Mouse (Mus musculus): ENCODE results near the gene Nol12. TPM values are rescaled to one million over a fixed set of nuclear protein-coding genes. Genes with fewer than 3 reads are reported as not detected.

Nol12 gene
- polyA plus RNA-seq, 1 experiment from 2014 or later: 63.2 TPM

GRCm38 (mm10) chr15:78931577-78931976, 3.2 kb upstream of the Nol12 start:
- 30% methylated on average over 3 of the region's 3 CpGs for WGBS
- H3K9me3 ChIP-seq (replicated peaks): no peaks in the 10 kb centered on the region
- H3K27ac ChIP-seq (replicated peaks): no peak overlapping the region
- H3K4me2 ChIP-seq: no peak overlapping the region
- H3K27me3 ChIP-seq (replicated peaks): 0 out of 2 replicates have a peak, but pooled peaks cover 3% of the 10 kb centered on the region
- no peak for ATAC-seq (ENCODE audit: low FRiP score)
- H3K9ac ChIP-seq (replicated peaks): no peak overlapping the region
- peaks cover 36% of the 10 kb centered on the region for H3K4me1 ChIP-seq
- no peaks in the 10 kb centered on the region for H3K36me3 ChIP-seq
- H3K4me3 ChIP-seq (replicated peaks): no peak overlapping the region

GRCm38 (mm10) chr15:78936403-78936802, 1.7 kb downstream of the Nol12 start:
- 0 out of 2 replicates have a peak overlapping the region, but pooled peaks have one; percentile 68 for H3K4me2 ChIP-seq

GRCm38 (mm10) chr15:78937311-78937710, 2.6 kb downstream of the Nol12 start:
- Histone ChIP-seq H3K9me3 (replicated peaks) (no peaks in the 10 kb centered on the region), H3K4me1 (peaks cover 26% of the 10 kb centered on the region), H3K27ac (replicated peaks) (no peak overlapping the region), H3K27me3 (replicated peaks) (no peaks in the 10 kb centered on the region), H3K9ac (replicated peaks) (peak overlapping the region; percentile 20; the same call in 1 of the 2 replicates), H3K4me2 (no peak overlapping the region), H3K36me3 (peaks cover 48% of the 10 kb centered on the region), H3K4me3 (replicated peaks) (no peak overlapping the region)
- 86% methylated on average over 10 of the region's 10 CpGs for WGBS
- no peak for ATAC-seq (ENCODE audit: low FRiP score)

More at GRCm38 (mm10) chr15:78936403-78936802, 1.7 kb downstream of the Nol12 start:
- H3K27ac ChIP-seq (replicated peaks): no peak overlapping the region
- no peak overlapping the region for H3K4me3 ChIP-seq (replicated peaks)
- ATAC-seq (ENCODE audit: low FRiP score): no peak
- no peaks in the 10 kb centered on the region for H3K27me3 ChIP-seq (replicated peaks)
- H3K36me3 ChIP-seq: peaks cover 42% of the 10 kb centered on the region
- H3K9me3 ChIP-seq (replicated peaks): no peaks in the 10 kb centered on the region
- H3K4me1 ChIP-seq: peaks cover 26% of the 10 kb centered on the region
- WGBS: 91% methylated on average over 12 of the region's 12 CpGs
- no peak overlapping the region for H3K9ac ChIP-seq (replicated peaks)

GRCm38 (mm10) chr15:78937963-78938362, 3.2 kb downstream of the Nol12 start:
- no peak for ATAC-seq (ENCODE audit: low FRiP score)
- no peaks in the 10 kb centered on the region for H3K9me3 ChIP-seq (replicated peaks)
- no peak overlapping the region for H3K4me3 ChIP-seq (replicated peaks)
- peaks cover 30% of the 10 kb centered on the region for H3K4me1 ChIP-seq
- WGBS: 72% methylated on average over 2 of the region's 2 CpGs
- no peak overlapping the region for H3K27ac ChIP-seq (replicated peaks)
- H3K4me2 ChIP-seq: no peak overlapping the region
- H3K27me3 ChIP-seq (replicated peaks): no peaks in the 10 kb centered on the region
- peaks cover 48% of the 10 kb centered on the region for H3K36me3 ChIP-seq
- H3K9ac ChIP-seq (replicated peaks): no peak overlapping the region; the same call in 1 of the 2 replicates

- no peak overlapping the region for H3K4me3 ChIP-seq (replicated peaks)
- WGBS: 95% methylated on average over 13 of the region's 13 CpGs
- H3K4me1 ChIP-seq: peaks cover 27% of the 10 kb centered on the region
- no peak for ATAC-seq (ENCODE audit: low FRiP score)
- peaks cover 48% of the 10 kb centered on the region for H3K36me3 ChIP-seq
- H3K9me3 ChIP-seq (replicated peaks): no peaks in the 10 kb centered on the region
- no peak overlapping the region for H3K9ac ChIP-seq (replicated peaks)
- no peak overlapping the region for H3K27ac ChIP-seq (replicated peaks)
- H3K4me2 ChIP-seq: no peak overlapping the region
- H3K27me3 ChIP-seq (replicated peaks): no peaks in the 10 kb centered on the region
Measured at GRCm38 (mm10) chr15:78940325-78940724, 5.6 kb downstream of the Nol12 start.

- WGBS: 3% methylated on average over 9 of the region's 9 CpGs
- peak; percentile 40 for ATAC-seq (ENCODE audit: low FRiP score)
- Histone ChIP-seq H3K4me1 (peaks cover 18% of the 10 kb centered on the region), H3K27ac (replicated peaks) (peak overlapping the region; percentile 61; the same call in 1 of the 2 replicates), H3K36me3 (peaks cover 41% of the 10 kb centered on the region), H3K9ac (replicated peaks) (peak overlapping the region; percentile 41; the same call in 1 of the 2 replicates), H3K27me3 (replicated peaks) (0 out of 2 replicates have a peak, but pooled peaks cover 3% of the 10 kb centered on the region), H3K9me3 (replicated peaks) (no peaks in the 10 kb centered on the region), H3K4me2 (peak overlapping the region; percentile 57), H3K4me3 (replicated peaks) (peak overlapping the region; percentile 31)
Measured at GRCm38 (mm10) chr15:78942663-78943062, 7.9 kb downstream of the Nol12 start.

- Histone ChIP-seq H3K27me3 (replicated peaks) (0 out of 2 replicates have a peak, but pooled peaks cover 3% of the 10 kb centered on the region), H3K9ac (replicated peaks) (no peak overlapping the region), H3K27ac (replicated peaks) (no peak overlapping the region), H3K36me3 (peaks cover 8% of the 10 kb centered on the region; the same call in 1 of the 2 replicates), H3K4me3 (replicated peaks) (no peak overlapping the region), H3K4me2 (no peak overlapping the region), H3K9me3 (replicated peaks) (no peaks in the 10 kb centered on the region), H3K4me1 (peaks cover 31% of the 10 kb centered on the region)
- no peak for ATAC-seq (ENCODE audit: low FRiP score)
- WGBS: 75% methylated on average over 7 of the region's 7 CpGs
Measured at GRCm38 (mm10) chr15:78946232-78946631, 11.5 kb downstream of the Nol12 start.

GRCm38 (mm10) chr15:78947657-78948056, 12.9 kb downstream of the Nol12 start, which contains the start of gene Triobp:
TSS of gene Triobp (plus strand) at chr15:78947724.
- Histone ChIP-seq H3K9ac (replicated peaks) (peak within 1 kb of the TSS; percentile 67), H3K27ac (replicated peaks) (peak within 1 kb of the TSS; percentile 78), H3K4me2 (peak within 1 kb of the TSS; percentile 73), H3K9me3 (replicated peaks) (no peaks in the 10 kb centered on the region), H3K36me3 (peaks cover 8% of the 10 kb centered on the region; the same call in 1 of the 2 replicates), H3K4me1 (peaks cover 28% of the 10 kb centered on the region), H3K27me3 (replicated peaks) (0 out of 2 replicates have a peak, but pooled peaks cover 3% of the 10 kb centered on the region), H3K4me3 (replicated peaks) (peak within 1 kb of the TSS; percentile 65)
- WGBS: 2% methylated on average over 24 of the region's 24 CpGs
- ATAC-seq (ENCODE audit: low FRiP score): peak; percentile 95

GRCm38 (mm10) chr15:78948152-78948725, 13.5 kb downstream of the Nol12 start:
- H3K9me3 ChIP-seq (replicated peaks): no peaks in the 10 kb centered on the region
- H3K4me2 ChIP-seq: peak overlapping the region; percentile 73
- peak; percentile 54; the same call in 1 of the 2 replicates for ATAC-seq (ENCODE audit: low FRiP score)
- 0 out of 2 replicates have a peak, but pooled peaks cover 3% of the 10 kb centered on the region for H3K27me3 ChIP-seq (replicated peaks)
- peaks cover 24% of the 10 kb centered on the region for H3K4me1 ChIP-seq
- peak overlapping the region; percentile 65 for H3K4me3 ChIP-seq (replicated peaks)
- peaks cover 8% of the 10 kb centered on the region; the same call in 1 of the 2 replicates for H3K36me3 ChIP-seq
- H3K9ac ChIP-seq (replicated peaks): peak overlapping the region; percentile 67
- 2% methylated on average over 11 of the region's 11 CpGs for WGBS
- H3K27ac ChIP-seq (replicated peaks): peak overlapping the region; percentile 78

- Histone ChIP-seq H3K9ac (replicated peaks) (peak overlapping the region; percentile 67; the same call in 1 of the 2 replicates), H3K27me3 (replicated peaks) (0 out of 2 replicates have a peak, but pooled peaks cover 3% of the 10 kb centered on the region), H3K4me1 (peaks cover 24% of the 10 kb centered on the region), H3K9me3 (replicated peaks) (no peaks in the 10 kb centered on the region), H3K27ac (replicated peaks) (no peak overlapping the region), H3K4me3 (replicated peaks) (peak overlapping the region; percentile 65), H3K36me3 (peaks cover 8% of the 10 kb centered on the region; the same call in 1 of the 2 replicates), H3K4me2 (peak overlapping the region; percentile 73)
- no peak for ATAC-seq (ENCODE audit: low FRiP score)
- WGBS: 96% methylated on average over 3 of the region's 3 CpGs
Measured at GRCm38 (mm10) chr15:78948883-78949282, 14.2 kb downstream of the Nol12 start.

GRCm38 (mm10) chr15:78955663-78956062, 20.9 kb downstream of the Nol12 start:
- 0 out of 2 replicates have a peak, but pooled peaks cover 4% of the 10 kb centered on the region for H3K4me1 ChIP-seq
- H3K9ac ChIP-seq (replicated peaks): no peak overlapping the region
- ATAC-seq (ENCODE audit: low FRiP score): no peak
- peaks cover 36% of the 10 kb centered on the region for H3K36me3 ChIP-seq
- no peaks in the 10 kb centered on the region for H3K9me3 ChIP-seq (replicated peaks)
- 69% methylated on average over 3 of the region's 3 CpGs for WGBS
- no peak overlapping the region for H3K27ac ChIP-seq (replicated peaks)
- H3K27me3 ChIP-seq (replicated peaks): no peaks in the 10 kb centered on the region
- no peak overlapping the region for H3K4me2 ChIP-seq
- no peak overlapping the region for H3K4me3 ChIP-seq (replicated peaks)

GRCm38 (mm10) chr15:78956351-78956750, 21.6 kb downstream of the Nol12 start:
- Histone ChIP-seq H3K4me3 (replicated peaks) (no peak overlapping the region), H3K36me3 (peaks cover 42% of the 10 kb centered on the region), H3K9ac (replicated peaks) (no peak overlapping the region), H3K4me2 (no peak overlapping the region), H3K27me3 (replicated peaks) (no peaks in the 10 kb centered on the region), H3K4me1 (no peaks in the 10 kb centered on the region), H3K9me3 (replicated peaks) (no peaks in the 10 kb centered on the region), H3K27ac (replicated peaks) (no peak overlapping the region)
- WGBS: 89% methylated on average over 4 of the region's 4 CpGs
- no peak for ATAC-seq (ENCODE audit: low FRiP score)

Data from neural tube, embryonic 15.5 days (tissue).